Mouse (Mus musculus): ENCODE results near the gene Mthfd1. TPM values are rescaled to one million over a fixed set of nuclear protein-coding genes. Genes with fewer than 3 reads are reported as not detected.

The Mthfd1 gene
- total and polyA plus RNA-seq, 3 experiments, result 110 to 133 (median 112) TPM

- TF ChIP-seq ETS1 (conservative IDR thresholded peaks at IDR 0.05; ENCODE audit: low read depth, low read length) (peak; percentile 57), ZKSCAN1 (IDR thresholded peaks at IDR 0.05; ENCODE audit: borderline replicate concordance, low read depth, low read length) (no peak), EP300 (IDR thresholded peaks at IDR 0.05; ENCODE audit: low read length) (peak; percentile 90), CHD2 (IDR thresholded peaks at IDR 0.05; ENCODE audit: low read length) (peak; percentile 71)
Measured at GRCm38 (mm10) chr12:76318282-76319212, 63.4 kb downstream of the Mthfd1 start (continued).

GRCm38 (mm10) chr12:76324679-76325431 lies 69.8 kb downstream of the Mthfd1 start, which contains the start of gene Akap5:
Gene Akap5 (plus strand): TSS chr12:76324891.
- Histone ChIP-seq H3K27ac (ENCODE audit: insufficient read depth, low read depth) (no peak within 1 kb of the TSS), H3K27me3 (replicated peaks) (no peaks in the 10 kb centered on the region), H3K36me3 (replicated peaks in 1 of 2; ENCODE audit: control insufficient read depth in 1 of 2, insufficient read depth in 1 of 2, low read length in 1 of 2) (peaks cover 37 to 88% of the 10 kb centered on the region in 2 experiments), H3K4me3 (replicated peaks in 1 of 3; ENCODE audit: low read depth in 2 of 3, low read length in 2 of 3, poor library complexity in 1 of 3) (no peak within 1 kb of the TSS), H3K4me1 (ENCODE audit: control insufficient read depth in 1 of 2, insufficient read depth in 2 of 2) (peaks cover 6 to 16% of the 10 kb centered on the region in 2 experiments; a peak in 2 of 4 replicates), H3K4me2 (ENCODE audit: insufficient read depth, low read depth, poor library complexity, severe bottlenecking) (no peak within 1 kb of the TSS), H3K79me2 (replicated peaks; ENCODE audit: control insufficient read depth, extremely low read depth, insufficient read depth, poor library complexity, severe bottlenecking) (no peaks in the 10 kb centered on the region), H3K9ac (ENCODE audit: insufficient read depth, low read depth) (no peak within 1 kb of the TSS), H3K9me3 (replicated peaks; ENCODE audit: low read length) (no peaks in the 10 kb centered on the region)
- dilution Hi-C loops (cut with MboI; ENCODE audit: extremely low pct_ligation_motif_present, extremely low pct_unique_long_range_greater_than_20kb, low sequenced_read_pairs) (no loop called here), in situ Hi-C loops (cut with MboI; ENCODE audit: low pct_ligation_motif_present, low pct_unique_long_range_greater_than_20kb, low sequenced_read_pairs) (loop anchor here (5.0 to 25.0 kb wide), 2 partner anchors 128 to 313 kb away; no protein-coding TSS in a partner anchor)
- no peak for DNase-seq (ENCODE audit: extremely low read depth)
- no peak for TF ChIP-seq POLR2A (IDR thresholded peaks at IDR 0.05; ENCODE audit: low read depth, low read length)
- TF ChIP-seq CHD1 (IDR thresholded peaks at IDR 0.05; ENCODE audit: low read depth, low read length), result no peak
- no peak for TF ChIP-seq MAZ (IDR thresholded peaks at IDR 0.05; ENCODE audit: low read depth, low read length)
- TF ChIP-seq RCOR1 (conservative IDR thresholded peaks at IDR 0.05; ENCODE audit: low read depth, low read length), result no peak
- no peak for TF ChIP-seq MAX (IDR thresholded peaks at IDR 0.05; ENCODE audit: low read length)
- TF ChIP-seq JUN (IDR thresholded peaks at IDR 0.05; ENCODE audit: insufficient read depth, low read depth, low read length), result no peak
- no peak for TF ChIP-seq GABPA (IDR thresholded peaks at IDR 0.05; ENCODE audit: insufficient replicate concordance, low read depth, low read length)
- no peak for TF ChIP-seq RAD21 (IDR thresholded peaks at IDR 0.05; ENCODE audit: low read depth, low read length)
- TF ChIP-seq SMC3 (IDR thresholded peaks at IDR 0.05; ENCODE audit: low read depth, low read length), result no peak
- no peak for TF ChIP-seq MYC (IDR thresholded peaks at IDR 0.05; ENCODE audit: low read depth, low read length)
- no peak for TF ChIP-seq POLR2AphosphoS2 (IDR thresholded peaks at IDR 0.05; ENCODE audit: low read depth, low read length)
- no peak for TF ChIP-seq PAX5 (IDR thresholded peaks at IDR 0.05; ENCODE audit: low read length)

Measured in CH12.LX (cell line).